Mouse (Mus musculus) heart, postnatal 25 days (tissue): ENCODE measurements around the gene Gm21560. TPM values are rescaled to one million over a fixed set of nuclear protein-coding genes. Genes with fewer than 3 reads are reported as not detected.
"Not testable (repeated sequence)": the region's sequence is repeated elsewhere in the genome, so short reads cannot be mapped to it uniquely, and the experiment has no call there.

Source experiments
- DNase-seq: peaks from one replicate; pipeline ENCODE4 v3.0.0; 2022; ENCODE audit warnings: low spot score
- intact Hi-C: fragments of 180-260 bp; cut with DNase I; formaldehyde crosslinking; loops from one replicate; pipeline ENCODE4 v1.15.1; 2025
- total RNA-seq, 2 experiments: library from RNA; stranded (reverse); gene quantifications; 2 replicates each; pipeline ENCODE4 v1.2.3; 2021

The Gm21560 gene
- under 1 TPM; 0.26 to 0.31 TPM for total RNA-seq

DNA sequence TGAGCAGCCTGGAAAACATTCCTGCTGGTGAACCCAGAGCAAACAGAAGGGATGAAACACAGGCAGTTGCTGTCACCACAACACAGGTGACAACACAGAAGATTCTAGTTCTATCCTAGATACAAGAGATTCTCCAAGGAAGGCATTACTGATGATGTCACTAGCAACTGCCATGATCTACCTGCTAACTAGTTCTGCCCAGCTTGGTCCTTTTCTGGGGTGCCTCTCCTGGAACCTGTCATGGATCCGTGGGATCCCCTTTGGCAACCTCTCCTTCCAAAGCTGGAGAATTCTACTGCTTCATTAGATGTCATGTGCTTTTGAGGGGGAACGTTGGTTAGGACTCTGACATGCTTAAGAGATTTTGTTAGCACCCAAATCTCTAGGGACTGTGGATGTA is at the start of gene Gm21560:
TSS of gene Gm21560 (minus strand) at position 101 of the 400 bp plus-strand sequence.
- intact Hi-C loops, DNase-seq: not testable (repeated sequence)

DNA sequence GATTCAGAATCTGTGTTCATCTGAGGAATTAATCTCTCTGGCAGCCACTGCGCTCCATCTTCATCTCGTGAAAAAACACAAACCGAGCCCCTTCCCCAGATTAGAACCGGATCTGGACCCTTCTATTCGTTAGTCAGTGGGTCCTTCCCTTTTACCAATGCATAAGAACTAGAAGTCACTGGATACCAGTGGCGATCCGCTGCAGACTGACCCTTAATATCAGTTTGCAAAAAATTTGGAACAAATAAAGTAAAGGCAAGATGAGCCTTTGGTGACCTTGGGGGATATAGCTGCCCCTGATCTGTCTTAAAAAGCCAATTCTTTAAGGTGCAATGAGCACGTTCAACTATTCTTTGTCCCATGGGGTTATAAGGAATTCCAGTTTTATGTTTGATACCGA is 55.6 kb downstream of the Gm21560 start:
- DNase-seq = peak; percentile 1
- intact Hi-C loops = not testable (repeated sequence)

DNA sequence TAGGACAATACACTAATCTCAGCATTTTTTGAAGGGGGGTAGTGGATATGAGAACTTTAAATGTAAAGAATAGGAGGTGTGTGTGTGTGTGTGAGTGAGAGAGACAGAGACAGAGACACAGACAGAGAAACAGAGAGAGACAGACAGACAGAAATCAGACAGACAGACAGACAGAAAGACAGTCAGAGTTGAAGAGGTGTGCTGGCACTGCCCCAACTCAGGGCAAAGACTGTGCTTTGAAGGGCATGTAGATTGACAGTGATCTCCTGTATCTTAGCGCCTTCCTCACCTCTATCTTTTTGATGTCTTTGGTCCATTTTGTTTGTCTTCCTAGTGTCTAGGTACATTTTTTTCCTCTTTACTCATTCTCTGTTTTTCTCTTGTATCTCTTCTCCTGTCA is 58.0 kb downstream of the Gm21560 start:
- DNase-seq, intact Hi-C loops: not testable (repeated sequence)

Other genes starting within 250 kb of the Gm21560 start
- not detected for gene Gm3453, start 240.2 kb downstream of the Gm21560 start, total RNA-seq
- gene Gm6337, start 161.0 kb downstream of the Gm21560 start, total RNA-seq = not detected
- gene Gm8206, start 125.3 kb downstream of the Gm21560 start, total RNA-seq = not detected
- under 1 TPM in 1 of 2 experiments, not detected in 1; 0.16 TPM for gene Gm3468, start 110.6 kb downstream of the Gm21560 start, total RNA-seq
- gene Gm3476, start 93.5 kb downstream of the Gm21560 start, total RNA-seq = not detected
- under 1 TPM; 0.17 to 0.34 TPM for gene Gm3411, start 68.0 kb upstream of the Gm21560 start, total RNA-seq
- not detected for gene Gm21103, start 85.6 kb upstream of the Gm21560 start, total RNA-seq
- not detected for gene Gm3618, start 124.4 kb upstream of the Gm21560 start, total RNA-seq
- gene Gm16440, start 171.0 kb upstream of the Gm21560 start, total RNA-seq = not detected
- under 1 TPM in 1 of 2 experiments, not detected in 1; 0.39 TPM for gene Gm3591, start 193.2 kb upstream of the Gm21560 start, total RNA-seq
- not detected for gene Gm3594, start 225.3 kb upstream of the Gm21560 start, total RNA-seq